Mouse (Mus musculus) midbrain, embryonic 10.5 days (tissue): ENCODE results near the gene Dolk. TPM values are rescaled to one million over a fixed set of nuclear protein-coding genes. Genes with fewer than 3 reads are reported as not detected.

Source experiments
- DNase-seq: peaks from one replicate; pipeline ENCODE4 v3.0.0-alpha.2; 2017; ENCODE audit warnings: low spot score
- H3K27ac ChIP-seq: fragments of 300-500 bp; sonication (generic); replicated peaks from 2 replicates; pipeline ENCODE4 v1.5.1; 2016; ENCODE audit warnings: mild to moderate bottlenecking
- H3K27me3 ChIP-seq: fragments of 300-500 bp; sonication (generic); 2 replicates; pipeline ENCODE4 v1.6.1; 2016; ENCODE audit warnings: low read depth, mild to moderate bottlenecking; ENCODE audit not compliant: poor library complexity, severe bottlenecking
- H3K36me3 ChIP-seq: fragments of 300-500 bp; sonication (generic); 2 replicates; pipeline ENCODE4 v1.6.1; 2016; ENCODE audit warnings: mild to moderate bottlenecking, moderate library complexity
- H3K4me1 ChIP-seq: fragments of 300-500 bp; sonication (generic); 2 replicates; pipeline ENCODE4 v1.6.1; 2016
- H3K4me3 ChIP-seq: fragments of 300-500 bp; sonication (generic); 2 replicates; pipeline ENCODE4 v1.5.1; 2016; ENCODE audit warnings: mild to moderate bottlenecking, moderate library complexity
- H3K9me3 ChIP-seq: fragments of 300-500 bp; sonication (generic); replicated peaks from 2 replicates; pipeline ENCODE4 v1.6.1; 2016; ENCODE audit warnings: mild to moderate bottlenecking
- WGBS: fragments of 180-500 bp; shearing (Covaris S2); methylation state at CpG from one replicate; pipeline ENCODE4 v1.1.7; 2016; 5-methylcytosine and 5-hydroxymethylcytosine counted together
- polyA plus RNA-seq: library from polyadenylated mRNA; unstranded; fragments of >200 nt; fragmentation: Nextera tagmentation; extraction: Ambion mirVana; gene quantifications from 2 replicates; pipeline ENCODE4 v1.2.1, GENCODE M21; 2016

Dolk gene
- 27.3 and 29.4 TPM in 2 replicates for polyA plus RNA-seq

- WGBS = under 1% methylated on average over 66 of the region's 68 CpGs
- peak; percentile 97 for DNase-seq
- H3K36me3 ChIP-seq = peaks cover 29% of the 10 kb centered on the region
- peak within 1 kb of the TSS; percentile 71 for H3K4me3 ChIP-seq
- H3K4me1 ChIP-seq = peaks cover 23% of the 10 kb centered on the region
- H3K27ac ChIP-seq = peak within 1 kb of the TSS; percentile 89
- no peaks in the 10 kb centered on the region for H3K27me3 ChIP-seq
- H3K9me3 ChIP-seq = 0 out of 2 replicates have a peak, but pooled peaks cover 4% of the 10 kb centered on the region
Measured at GRCm38 (mm10) chr2:30286192-30287026, at the start of gene Dolk, which contains the start of gene Nup188. Gene Dolk (minus strand): TSS chr2:30286334. Gene Nup188 (plus strand): TSS chr2:30286397.

- no peak overlapping the region for H3K4me3 ChIP-seq
- WGBS = 97% methylated on average over 2 of the region's 2 CpGs
- H3K9me3 ChIP-seq = no peaks in the 10 kb centered on the region
- no peaks in the 10 kb centered on the region for H3K4me1 ChIP-seq
- H3K27me3 ChIP-seq = no peaks in the 10 kb centered on the region
- H3K27ac ChIP-seq = no peak overlapping the region
- H3K36me3 ChIP-seq = peaks cover 100% of the 10 kb centered on the region
- DNase-seq = no peak
Measured at GRCm38 (mm10) chr2:30335324-30335723, 49.2 kb upstream of the Dolk start.

- 86% methylated on average over 3 of the region's 3 CpGs for WGBS
- H3K27me3 ChIP-seq = no peaks in the 10 kb centered on the region
- no peak for DNase-seq
- no peaks in the 10 kb centered on the region for H3K9me3 ChIP-seq
- peaks cover 100% of the 10 kb centered on the region for H3K36me3 ChIP-seq
- H3K27ac ChIP-seq = no peak overlapping the region
- no peaks in the 10 kb centered on the region for H3K4me1 ChIP-seq
- H3K4me3 ChIP-seq = no peak overlapping the region
Measured at GRCm38 (mm10) chr2:30328791-30329190, 42.7 kb upstream of the Dolk start.

- no peaks in the 10 kb centered on the region for H3K9me3 ChIP-seq
- H3K4me1 ChIP-seq = no peaks in the 10 kb centered on the region
- H3K4me3 ChIP-seq = no peak overlapping the region
- H3K27ac ChIP-seq = no peak overlapping the region
- peaks cover 100% of the 10 kb centered on the region for H3K36me3 ChIP-seq
- WGBS = 95% methylated on average over 7 of the region's 7 CpGs
- no peak for DNase-seq
- H3K27me3 ChIP-seq = no peaks in the 10 kb centered on the region
Measured at GRCm38 (mm10) chr2:30327276-30327675, 41.1 kb upstream of the Dolk start.

GRCm38 (mm10) chr2:30325296-30325695 is 39.2 kb upstream of the Dolk start:
- H3K9me3 ChIP-seq = no peaks in the 10 kb centered on the region
- peaks cover 100% of the 10 kb centered on the region for H3K36me3 ChIP-seq
- no peak overlapping the region for H3K27ac ChIP-seq
- H3K27me3 ChIP-seq = no peaks in the 10 kb centered on the region
- no peak overlapping the region for H3K4me3 ChIP-seq
- WGBS = 93% methylated on average over 5 of the region's 5 CpGs
- no peaks in the 10 kb centered on the region for H3K4me1 ChIP-seq
- DNase-seq = no peak

GRCm38 (mm10) chr2:30323111-30323510 is 37.0 kb upstream of the Dolk start:
- H3K27ac ChIP-seq = no peak overlapping the region
- H3K27me3 ChIP-seq = no peaks in the 10 kb centered on the region
- H3K36me3 ChIP-seq = peaks cover 99% of the 10 kb centered on the region
- DNase-seq = no peak
- no peaks in the 10 kb centered on the region for H3K4me1 ChIP-seq
- WGBS = 90% methylated on average over 7 of the region's 7 CpGs
- no peaks in the 10 kb centered on the region for H3K9me3 ChIP-seq
- no peak overlapping the region for H3K4me3 ChIP-seq

- no peaks in the 10 kb centered on the region for H3K9me3 ChIP-seq
- no peak for DNase-seq
- H3K4me1 ChIP-seq = no peaks in the 10 kb centered on the region
- no peak overlapping the region for H3K4me3 ChIP-seq
- 90% methylated on average over 4 of the region's 4 CpGs for WGBS
- H3K36me3 ChIP-seq = peaks cover 99% of the 10 kb centered on the region
- no peaks in the 10 kb centered on the region for H3K27me3 ChIP-seq
- no peak overlapping the region for H3K27ac ChIP-seq
Measured at GRCm38 (mm10) chr2:30319260-30319659, 33.1 kb upstream of the Dolk start.

GRCm38 (mm10) chr2:30316955-30317354 is 30.8 kb upstream of the Dolk start:
- H3K9me3 ChIP-seq = no peaks in the 10 kb centered on the region
- 91% methylated on average over 5 of the region's 5 CpGs for WGBS
- H3K4me1 ChIP-seq = no peaks in the 10 kb centered on the region
- peaks cover 99% of the 10 kb centered on the region for H3K36me3 ChIP-seq
- H3K27ac ChIP-seq = no peak overlapping the region
- H3K4me3 ChIP-seq = no peak overlapping the region
- DNase-seq = no peak
- no peaks in the 10 kb centered on the region for H3K27me3 ChIP-seq

GRCm38 (mm10) chr2:30316136-30316535 is 30.0 kb upstream of the Dolk start:
- H3K4me1 ChIP-seq = no peaks in the 10 kb centered on the region
- no peak overlapping the region for H3K4me3 ChIP-seq
- no peaks in the 10 kb centered on the region for H3K27me3 ChIP-seq
- H3K27ac ChIP-seq = no peak overlapping the region
- DNase-seq = no peak
- 92% methylated on average over 4 of the region's 4 CpGs for WGBS
- no peaks in the 10 kb centered on the region for H3K9me3 ChIP-seq
- H3K36me3 ChIP-seq = peaks cover 98% of the 10 kb centered on the region

- H3K4me3 ChIP-seq = no peak overlapping the region
- H3K27me3 ChIP-seq = no peaks in the 10 kb centered on the region
- 93% methylated on average over 2 of the region's 2 CpGs for WGBS
- H3K27ac ChIP-seq = no peak overlapping the region
- H3K4me1 ChIP-seq = no peaks in the 10 kb centered on the region
- DNase-seq = no peak
- H3K36me3 ChIP-seq = peaks cover 99% of the 10 kb centered on the region
- H3K9me3 ChIP-seq = no peaks in the 10 kb centered on the region
Measured at GRCm38 (mm10) chr2:30311481-30311880, 25.3 kb upstream of the Dolk start.

GRCm38 (mm10) chr2:30309351-30309750 is 23.2 kb upstream of the Dolk start:
- 92% methylated on average over 3 of the region's 3 CpGs for WGBS
- Histone ChIP-seq H3K4me1 (no peaks in the 10 kb centered on the region), H3K27ac (no peak overlapping the region), H3K4me3 (no peak overlapping the region), H3K27me3 (no peaks in the 10 kb centered on the region), H3K36me3 (peaks cover 99% of the 10 kb centered on the region), H3K9me3 (no peaks in the 10 kb centered on the region)
- no peak for DNase-seq

- Histone ChIP-seq H3K27me3 (no peaks in the 10 kb centered on the region), H3K27ac (no peak overlapping the region), H3K9me3 (no peaks in the 10 kb centered on the region), H3K4me1 (no peaks in the 10 kb centered on the region), H3K36me3 (peaks cover 100% of the 10 kb centered on the region), H3K4me3 (no peak overlapping the region)
- 96% methylated on average over 7 of the region's 7 CpGs for WGBS
- no peak for DNase-seq
Measured at GRCm38 (mm10) chr2:30306087-30306486, 20.0 kb upstream of the Dolk start.

GRCm38 (mm10) chr2:30299966-30300365 is 13.8 kb upstream of the Dolk start:
- 93% methylated on average over 5 of the region's 5 CpGs for WGBS
- H3K4me1 ChIP-seq = no peaks in the 10 kb centered on the region
- H3K36me3 ChIP-seq = peaks cover 97% of the 10 kb centered on the region
- no peaks in the 10 kb centered on the region for H3K9me3 ChIP-seq
- H3K27ac ChIP-seq = no peak overlapping the region
- no peak overlapping the region for H3K4me3 ChIP-seq
- no peak for DNase-seq
- H3K27me3 ChIP-seq = no peaks in the 10 kb centered on the region
